Mouse (Mus musculus) olfactory bulb, adult 2 months (tissue): Measurements from ENCODE around the gene Gm5447.

Experiments used
- CTCF ChIP-seq: fragments of 200-500 bp; IDR thresholded peaks from 2 replicates; pipeline ENCODE4 v1.5.1; 2012; ENCODE audit warnings: low read depth, mild to moderate bottlenecking, low read length, moderate library complexity; ENCODE audit not compliant: insufficient read depth
- POLR2A ChIP-seq: fragments of 200-500 bp; IDR thresholded peaks from 2 replicates; pipeline ENCODE4 v1.6.1; 2012; ENCODE audit warnings: mild to moderate bottlenecking, low read depth, low read length, moderate library complexity; ENCODE audit not compliant: insufficient read depth

DNA sequence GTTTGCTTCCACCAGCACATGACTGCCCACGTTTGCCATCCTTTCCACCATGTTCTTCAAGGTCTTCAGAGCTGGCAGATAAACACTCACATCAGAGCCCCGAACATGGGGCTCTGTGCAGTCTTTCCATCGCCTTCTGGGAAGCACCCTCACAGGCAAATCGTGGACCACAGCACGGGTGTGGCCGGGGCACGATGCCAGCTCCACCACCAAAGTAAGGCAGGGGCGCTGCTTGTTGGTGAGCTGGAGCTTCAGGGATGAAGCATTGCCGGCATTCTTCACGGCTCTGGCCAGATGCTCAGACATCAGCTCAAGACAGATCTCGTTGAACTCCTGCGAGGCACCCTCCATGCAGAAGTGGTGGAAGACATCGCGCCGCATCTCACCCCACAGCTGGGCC, 26.9 kb upstream of the Gm5447 start:
- TF ChIP-seq CTCF = no peak
- TF ChIP-seq POLR2A = no peak
